Mouse (Mus musculus): ENCODE measurements around the gene Ppp1r13b.

DNA sequence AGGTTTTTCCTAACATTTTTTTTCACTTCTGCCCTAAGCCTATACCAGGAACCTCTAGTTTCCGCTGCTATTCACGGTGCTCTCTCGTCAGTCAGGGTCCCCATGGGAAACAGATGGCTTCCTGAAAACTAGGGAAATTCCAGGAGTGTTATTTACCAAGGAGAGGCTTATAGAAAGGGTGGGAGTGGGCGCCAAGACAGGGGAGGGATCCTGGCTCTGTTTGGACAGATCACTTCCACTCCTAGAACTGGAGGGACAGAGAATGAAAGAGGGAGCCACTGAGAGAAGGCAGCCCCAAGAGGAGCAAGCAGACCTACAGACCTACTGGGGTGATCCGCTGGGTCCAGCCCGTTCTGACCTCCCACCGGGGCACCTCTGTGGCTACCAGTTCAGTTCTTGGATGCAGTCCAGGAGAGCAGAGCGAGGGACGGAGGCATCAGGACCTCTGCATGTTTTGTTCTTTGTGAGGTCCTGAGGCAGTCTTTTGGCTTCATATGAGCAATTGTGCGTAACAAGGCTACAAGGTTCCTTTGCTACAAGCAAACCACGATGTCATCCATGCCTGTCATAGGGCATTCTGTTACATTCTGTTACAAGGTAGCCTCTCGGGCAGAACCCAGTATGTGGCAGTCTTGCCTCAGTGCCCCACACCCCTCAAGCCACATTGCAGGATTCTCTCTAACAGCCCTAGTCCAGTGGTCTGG lies 8.8 kb upstream of the Ppp1r13b start:
- TF ChIP-seq POLR2A (IDR thresholded peaks at IDR 0.05; ENCODE audit: extremely low read depth, insufficient read depth, low read length) (no peak), CTCF (IDR thresholded peaks at IDR 0.05; ENCODE audit: extremely low read depth, insufficient read depth, low read length) (no peak)
